Mouse (Mus musculus) heart, embryonic 14.5 days (tissue): ENCODE measurements around the gene Gsx1. TPM values are rescaled to one million over a fixed set of nuclear protein-coding genes. Genes with fewer than 3 reads are reported as not detected.

Experiments used
- ATAC-seq: fragments of 200-750 bp; cut with Nextera tagmentation; 2 replicates; pipeline ENCODE4 v1.8.0; 2017; ENCODE audit warnings: low read depth, moderate TSS enrichment; ENCODE audit not compliant: insufficient number of reproducible peaks, insufficient read depth, low FRiP score
- H3K27ac ChIP-seq, 2 experiments: fragments of 200-500 bp in 1 of 2; fragments of 300-500 bp in 1 of 2; sonication (generic) in 1 of 2; replicated peaks in 1 of 2; 2 replicates each; pipeline ENCODE4 v1.5.1; 2012 to 2014; ENCODE audit warnings: low read depth in 2 of 2, low read length in 2 of 2, control low read depth in 1 of 2, mild to moderate bottlenecking in 1 of 2, mixed read lengths in 1 of 2; ENCODE audit not compliant: control insufficient read depth in 1 of 2, insufficient read depth in 1 of 2
- H3K27me3 ChIP-seq: fragments of 300-500 bp; sonication (generic); 2 replicates; pipeline ENCODE4 v1.6.1; 2014; ENCODE audit warnings: mild to moderate bottlenecking, low read length, control low read depth; ENCODE audit not compliant: control insufficient read depth, insufficient read depth
- H3K36me3 ChIP-seq: fragments of 300-500 bp; sonication (generic); 2 replicates; pipeline ENCODE4 v1.6.1; 2014; ENCODE audit warnings: mild to moderate bottlenecking, control low read depth, low read length, mixed read lengths; ENCODE audit not compliant: control insufficient read depth, insufficient read depth
- H3K4me1 ChIP-seq, 2 experiments: fragments of 200-500 bp in 1 of 2; fragments of 300-500 bp in 1 of 2; sonication (generic) in 1 of 2; 2 replicates each; pipeline ENCODE4 v1.6.1; 2012 to 2014; ENCODE audit warnings: low read length in 2 of 2, control low read depth in 1 of 2, mixed read lengths in 1 of 2; ENCODE audit not compliant: control insufficient read depth in 2 of 2, insufficient read depth in 2 of 2
- H3K4me2 ChIP-seq: fragments of 300-500 bp; sonication (generic); 2 replicates; pipeline ENCODE4 v1.6.1; 2014; ENCODE audit warnings: mild to moderate bottlenecking, low read length
- H3K4me3 ChIP-seq, 2 experiments: fragments of 200-500 bp in 1 of 2; fragments of 300-500 bp in 1 of 2; sonication (generic) in 1 of 2; 2 replicates each; pipeline ENCODE4 v1.5.1; 2012 to 2014; ENCODE audit warnings: low read length in 2 of 2, mild to moderate bottlenecking in 2 of 2, control low read depth in 1 of 2, low read depth in 1 of 2, moderate library complexity in 1 of 2; ENCODE audit not compliant: control insufficient read depth in 1 of 2, insufficient read depth in 1 of 2
- H3K9ac ChIP-seq: fragments of 300-500 bp; sonication (generic); 2 replicates; pipeline ENCODE4 v1.6.1; 2014; ENCODE audit warnings: mild to moderate bottlenecking, low read length
- H3K9me3 ChIP-seq: fragments of 300-500 bp; sonication (generic); 2 replicates; pipeline ENCODE4 v1.6.1; 2016; ENCODE audit warnings: low read length, control low read depth; ENCODE audit not compliant: control insufficient read depth
- whole genome bisulfite sequencing: fragments of 180-500 bp; shearing (Covaris S2); extraction: QIAGEN DNeasy Blood & Tissue Kit; methylation state at CpG from one replicate; pipeline ENCODE4 v1.1.7; 2014; 5-methylcytosine and 5-hydroxymethylcytosine counted together
- polyA plus RNA-seq: library from polyadenylated mRNA; unstranded; fragments of >200 nt; fragmentation: Nextera tagmentation; extraction: Ambion mirVana; gene quantifications from 2 replicates; pipeline ENCODE4 v1.2.1, GENCODE M21; 2014

Gene Gsx1
- polyA plus RNA-seq: not detected in 2 replicates

GRCm38 (mm10) chr5:147188571-147188975, at the start of gene Gsx1:
Gene Gsx1, plus strand, starts transcription at chr5:147188696.
- WGBS: 2% methylated on average over 30 of the region's 37 CpGs
- no peaks in the 10 kb centered on the region for H3K36me3 ChIP-seq
- H3K4me1 ChIP-seq: peaks cover 2 to 21% of the 10 kb centered on the region in 2 experiments; a peak in 3 of 4 replicates
- peak within 1 kb of the TSS; percentile 27 to 33 for H3K4me3 ChIP-seq
- peak; percentile 39; the same call in 1 of the 2 replicates for ATAC-seq
- no peak within 1 kb of the TSS for H3K27ac ChIP-seq
- no peak within 1 kb of the TSS for H3K9ac ChIP-seq
- H3K27me3 ChIP-seq: peaks cover 88% of the 10 kb centered on the region
- H3K4me2 ChIP-seq: peak within 1 kb of the TSS; percentile 58
- no peaks in the 10 kb centered on the region for H3K9me3 ChIP-seq

GRCm38 (mm10) chr5:147147340-147147739, 41.2 kb upstream of the Gsx1 start:
- no peak overlapping the region for H3K27ac ChIP-seq
- no peaks in the 10 kb centered on the region for H3K4me1 ChIP-seq
- no peak for ATAC-seq
- H3K9ac ChIP-seq: no peak overlapping the region
- H3K36me3 ChIP-seq: no peaks in the 10 kb centered on the region
- H3K27me3 ChIP-seq: 0 out of 2 replicates have a peak, but pooled peaks cover 3% of the 10 kb centered on the region
- H3K9me3 ChIP-seq: peaks cover 6% of the 10 kb centered on the region; the same call in 1 of the 2 replicates
- H3K4me3 ChIP-seq: no peak overlapping the region
- H3K4me2 ChIP-seq: no peak overlapping the region

DNA sequence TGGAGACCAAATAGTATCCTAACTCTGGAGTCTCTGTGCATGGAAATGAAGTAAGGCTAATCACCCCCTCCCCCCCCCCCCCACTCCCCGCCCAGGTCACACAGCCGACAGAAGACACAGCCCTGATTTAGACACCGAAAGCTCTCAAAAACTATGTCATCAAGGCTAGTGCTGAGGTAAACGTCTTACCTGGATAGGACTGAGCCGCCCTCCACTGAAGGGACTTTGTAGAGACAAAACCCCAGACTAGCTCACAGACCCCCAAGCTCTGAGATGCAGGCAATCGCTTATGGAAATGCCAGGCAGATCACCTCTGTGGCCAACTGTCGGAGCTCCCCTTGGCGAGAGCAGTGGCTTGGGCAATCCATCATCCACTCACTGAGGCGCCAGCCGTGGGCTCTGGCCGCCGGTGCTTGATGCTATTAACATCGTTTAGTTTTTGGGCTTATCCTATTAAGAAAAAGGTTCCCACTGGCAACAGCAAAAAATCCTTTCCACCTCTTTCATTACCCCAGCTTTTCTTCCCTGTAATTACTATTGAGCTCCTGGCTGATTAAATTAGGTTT, 33.6 kb upstream of the Gsx1 start:
- H3K9me3 ChIP-seq: no peaks in the 10 kb centered on the region
- H3K4me3 ChIP-seq: no peak overlapping the region
- WGBS: 17% methylated on average over 13 of the region's 13 CpGs
- no peak overlapping the region for H3K27ac ChIP-seq
- H3K4me1 ChIP-seq: no peaks in the 10 kb centered on the region
- no peak for ATAC-seq
- no peak overlapping the region for H3K4me2 ChIP-seq
- peaks cover 20% of the 10 kb centered on the region for H3K27me3 ChIP-seq
- H3K9ac ChIP-seq: no peak overlapping the region
- no peaks in the 10 kb centered on the region for H3K36me3 ChIP-seq

GRCm38 (mm10) chr5:147155449-147156133, 32.9 kb upstream of the Gsx1 start:
- no peaks in the 10 kb centered on the region for H3K36me3 ChIP-seq
- 16% methylated on average over 13 of the region's 13 CpGs for WGBS
- H3K4me2 ChIP-seq: no peak overlapping the region
- H3K4me1 ChIP-seq: no peaks in the 10 kb centered on the region
- peaks cover 20% of the 10 kb centered on the region for H3K27me3 ChIP-seq
- H3K9me3 ChIP-seq: no peaks in the 10 kb centered on the region
- no peak overlapping the region for H3K9ac ChIP-seq
- ATAC-seq: no peak
- H3K27ac ChIP-seq: no peak overlapping the region
- H3K4me3 ChIP-seq: no peak overlapping the region

DNA sequence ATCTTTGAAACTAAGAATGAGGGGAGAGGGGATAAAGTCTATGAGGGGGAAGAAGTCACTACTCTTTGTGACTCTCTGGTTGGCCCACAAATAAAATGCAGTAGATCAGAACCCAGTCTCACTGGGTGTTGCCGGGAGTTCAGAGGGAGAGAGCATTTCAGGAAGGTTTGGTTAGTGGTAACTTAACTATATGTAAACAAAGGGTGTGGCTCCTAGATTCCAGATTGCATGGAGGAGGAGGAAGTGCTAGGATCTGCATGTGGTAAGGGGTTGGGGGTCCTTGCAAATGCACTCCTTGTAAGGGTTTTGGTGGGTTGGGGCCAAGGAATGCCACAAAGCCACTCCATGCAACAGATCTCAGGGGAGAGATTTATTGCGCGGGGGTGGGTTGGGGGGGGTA, 32.1 kb upstream of the Gsx1 start:
- Histone ChIP-seq H3K36me3 (no peaks in the 10 kb centered on the region), H3K27me3 (peaks cover 20% of the 10 kb centered on the region), H3K4me3 (no peak overlapping the region), H3K4me1 (no peaks in the 10 kb centered on the region), H3K4me2 (no peak overlapping the region), H3K9ac (no peak overlapping the region), H3K27ac (no peak overlapping the region), H3K9me3 (no peaks in the 10 kb centered on the region)
- ATAC-seq: no peak
- WGBS: 45% methylated on average over 3 of the region's 3 CpGs

DNA sequence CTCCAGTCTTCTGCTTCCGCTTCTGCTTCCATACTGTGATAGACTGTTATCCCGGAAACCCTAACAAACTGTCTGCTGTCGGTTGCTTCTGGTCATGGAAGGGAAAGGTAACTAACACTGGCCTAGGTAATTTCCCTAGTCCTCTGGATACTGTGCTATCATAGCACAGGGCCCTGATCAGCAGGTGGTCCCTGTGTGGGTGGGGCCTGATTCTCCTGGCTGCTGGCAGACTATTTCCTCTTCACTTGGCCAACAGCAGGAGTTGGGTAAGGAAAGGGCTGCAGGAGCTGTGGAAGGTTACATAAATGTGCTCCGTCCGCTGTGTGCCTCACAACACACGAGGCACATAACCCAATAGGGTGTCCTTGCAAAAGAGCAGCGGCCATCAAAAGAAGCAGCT, 31.1 kb upstream of the Gsx1 start:
- H3K36me3 ChIP-seq: no peaks in the 10 kb centered on the region
- no peaks in the 10 kb centered on the region for H3K4me1 ChIP-seq
- H3K4me2 ChIP-seq: no peak overlapping the region
- no peak overlapping the region for H3K9ac ChIP-seq
- H3K27ac ChIP-seq: no peak overlapping the region
- WGBS: 63% methylated on average over 7 of the region's 7 CpGs
- no peak for ATAC-seq
- H3K27me3 ChIP-seq: peaks cover 20% of the 10 kb centered on the region
- no peaks in the 10 kb centered on the region for H3K9me3 ChIP-seq
- no peak overlapping the region for H3K4me3 ChIP-seq

DNA sequence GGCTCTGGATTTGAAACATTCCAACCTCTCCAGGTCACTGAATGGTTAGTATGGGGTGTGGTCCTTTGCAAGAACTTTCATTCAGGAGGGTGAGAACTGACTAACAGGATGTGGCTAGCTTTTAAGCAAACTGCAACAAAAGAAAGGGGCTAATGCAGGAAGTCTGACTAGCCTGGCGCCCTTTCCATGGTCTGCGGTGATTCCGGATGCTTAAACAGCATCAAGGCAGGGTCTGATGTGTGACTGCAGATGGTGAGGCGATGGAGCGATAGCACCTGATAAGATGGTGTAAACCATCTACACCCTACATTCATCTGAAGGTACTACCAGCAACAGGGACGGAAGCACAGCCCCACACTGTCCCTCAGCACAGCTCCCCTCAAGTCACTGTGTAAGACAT, 29.2 kb upstream of the Gsx1 start:
- no peak overlapping the region for H3K4me2 ChIP-seq
- H3K4me1 ChIP-seq: no peaks in the 10 kb centered on the region
- 64% methylated on average over 6 of the region's 6 CpGs for whole genome bisulfite sequencing
- peaks cover 17% of the 10 kb centered on the region for H3K27me3 ChIP-seq
- no peak overlapping the region for H3K27ac ChIP-seq
- no peaks in the 10 kb centered on the region for H3K9me3 ChIP-seq
- no peak for ATAC-seq
- H3K4me3 ChIP-seq: no peak overlapping the region
- H3K9ac ChIP-seq: no peak overlapping the region
- no peaks in the 10 kb centered on the region for H3K36me3 ChIP-seq
